Mouse (Mus musculus) Patski (cell line): ENCODE data around the gene Fam13c. TPM values are rescaled to one million over a fixed set of nuclear protein-coding genes. Genes with fewer than 3 reads are reported as not detected.
"Not testable (repeated sequence)": the region's sequence is repeated elsewhere in the genome, so short reads cannot be mapped to it uniquely, and the experiment has no call there.

Experiments
- ATAC-seq: fragments of 100-300 bp; one replicate; pipeline ENCODE4 v1.8.0; 2021
- CTCF ChIA-PET: fragments of 350-600 bp; sonication (Branson Sonifier 250); formaldehyde crosslinking; loops from one replicate; lab custom pipeline; 2022; ENCODE audit warnings: inconsistent platforms; lab: Charles Lee
- POLR2A ChIA-PET: fragments of 350-600 bp; sonication (Branson Sonifier 250); formaldehyde crosslinking; loops from one replicate; lab custom pipeline; 2022; ENCODE audit warnings: antibody characterized with exemption, inconsistent platforms; lab: Charles Lee
- DNase-seq: peaks from one replicate; pipeline ENCODE4 v3.0.0-alpha.2; 2011; ENCODE audit warnings: low read depth, low spot score
- H3K27me3 ChIP-seq: fragments of 371-371 bp; one replicate; pipeline ENCODE4 v1.5.1; 2021
- CTCF ChIP-seq: fragments of 100-300 bp; IDR thresholded peaks from one replicate; pipeline ENCODE4 v1.5.1; 2021
- in situ Hi-C: fragments of 300-500 bp; cut with MboI; formaldehyde crosslinking; loops from 3 replicates; pipeline ENCODE4 v1.11.1; 2018; ENCODE audit warnings: low pct_unique_long_range_greater_than_20kb, mixed read lengths
- polyA plus RNA-seq: library from polyadenylated mRNA; unstranded; gene quantifications from one replicate; pipeline ENCODE4 v1.2.3, GENCODE M21; 2021

Gene Fam13c
- polyA plus RNA-seq, 1 experiment from 2014 or later, result 9.2 TPM

- POLR2A ChIA-PET, result no interaction called here
- TF ChIP-seq CTCF, result no peak
- CTCF ChIA-PET, result no interaction called here
- no peak for ATAC-seq
- no peak for DNase-seq
- H3K27me3 ChIP-seq, result no peaks in the 10 kb centered on the region
- in situ Hi-C loops, result no loop called here
These were observed 10.9 kb upstream of the Fam13c start for GRCm38 (mm10) chr10:70429341-70429740.

- ATAC-seq (no peak), DNase-seq (no peak)
- CTCF ChIA-PET, result no interaction called here
- POLR2A ChIA-PET, result no interaction called here
- TF ChIP-seq CTCF, result no peak
- H3K27me3 ChIP-seq, result no peaks in the 10 kb centered on the region
- in situ Hi-C loops, result no loop called here
These were observed 6.9 kb upstream of the Fam13c start for GRCm38 (mm10) chr10:70433334-70433733.

GRCm38 (mm10) chr10:70433736-70434135, 6.5 kb upstream of the Fam13c start:
- DNase-seq, CTCF ChIA-PET, in situ Hi-C loops, POLR2A ChIA-PET, H3K27me3 ChIP-seq, ATAC-seq: not testable (repeated sequence)

- no peak for TF ChIP-seq CTCF
- H3K27me3 ChIP-seq, result no peaks in the 10 kb centered on the region
- in situ Hi-C loops, result no loop called here
- ChIA-PET CTCF (interaction anchor here (1.0 kb wide), 1 partner anchor 9 kb away, joined by 3 read pairs; no protein-coding TSS in a partner anchor), POLR2A (no interaction called here)
- DNase-seq, result no peak
- no peak for ATAC-seq
These were observed 3.6 kb upstream of the Fam13c start for GRCm38 (mm10) chr10:70436656-70437055.

GRCm38 (mm10) chr10:70437289-70437688, 3.0 kb upstream of the Fam13c start:
- TF ChIP-seq CTCF, result no peak
- H3K27me3 ChIP-seq, result no peaks in the 10 kb centered on the region
- POLR2A ChIA-PET, result no interaction called here
- DNase-seq (no peak), ATAC-seq (no peak)
- CTCF ChIA-PET, result interaction anchor here (1.0 kb wide), 1 partner anchor 10 kb away, joined by 3 read pairs; no protein-coding TSS in a partner anchor
- in situ Hi-C loops, result no loop called here

- no peak for TF ChIP-seq CTCF
- no peak for DNase-seq
- in situ Hi-C loops, result no loop called here
- ATAC-seq, result peak; percentile 78
- no peaks in the 10 kb centered on the region for H3K27me3 ChIP-seq
- POLR2A ChIA-PET, result interaction anchor here (0.7 kb wide), 1 partner anchor 10 kb away, joined by 4 read pairs; no protein-coding TSS in a partner anchor
- CTCF ChIA-PET, result interaction anchor here (1.0 to 1.5 kb wide), 3 partner anchors 28 to 72 kb away, joined by 3 to 4 read pairs (median 3); no protein-coding TSS in a partner anchor
These were observed 569 bp downstream of the Fam13c start for GRCm38 (mm10) chr10:70440639-70441461.

GRCm38 (mm10) chr10:70442156-70442555, 1.9 kb downstream of the Fam13c start:
- ATAC-seq, result no peak
- TF ChIP-seq CTCF, result no peak
- ChIA-PET POLR2A (no interaction called here), CTCF (interaction anchor here (1.3 to 1.5 kb wide), 2 partner anchors 27 to 33 kb away, joined by 3 read pairs; no protein-coding TSS in a partner anchor)
- in situ Hi-C loops, result no loop called here
- H3K27me3 ChIP-seq, result no peaks in the 10 kb centered on the region
- no peak for DNase-seq

GRCm38 (mm10) chr10:70442623-70443022, 2.3 kb downstream of the Fam13c start:
- no peak for DNase-seq
- POLR2A ChIA-PET, result no interaction called here
- H3K27me3 ChIP-seq, result no peaks in the 10 kb centered on the region
- no peak for TF ChIP-seq CTCF
- ATAC-seq, result no peak
- in situ Hi-C loops, result no loop called here
- CTCF ChIA-PET, result interaction anchor here (1.5 kb wide), 1 partner anchor 26 kb away, joined by 3 read pairs; no protein-coding TSS in a partner anchor

- CTCF ChIA-PET, result interaction anchor here (1.7 kb wide), 1 partner anchor 16 kb away, joined by 5 read pairs; no protein-coding TSS in a partner anchor
- POLR2A ChIA-PET, result no interaction called here
- in situ Hi-C loops, result no loop called here
These were observed 7.5 kb downstream of the Fam13c start for GRCm38 (mm10) chr10:70447787-70448186.

GRCm38 (mm10) chr10:70449206-70449605, 8.9 kb downstream of the Fam13c start:
- TF ChIP-seq CTCF, result no peak
- DNase-seq (no peak), ATAC-seq (no peak)
- in situ Hi-C loops, result no loop called here
- ChIA-PET CTCF (interaction anchor here (1.6 to 1.7 kb wide), 3 partner anchors 9 to 25 kb away, joined by 3 to 5 read pairs (median 5); no protein-coding TSS in a partner anchor), POLR2A (no interaction called here)
- no peaks in the 10 kb centered on the region for H3K27me3 ChIP-seq

More at GRCm38 (mm10) chr10:70447787-70448186, 7.5 kb downstream of the Fam13c start:
- TF ChIP-seq CTCF, result no peak
- no peak for ATAC-seq
- no peaks in the 10 kb centered on the region for H3K27me3 ChIP-seq
- DNase-seq, result no peak

GRCm38 (mm10) chr10:70455886-70456305, 15.6 kb downstream of the Fam13c start:
- POLR2A ChIA-PET, result interaction anchor here (0.6 kb wide), 1 partner anchor 802 kb away, joined by 4 read pairs; no protein-coding TSS in a partner anchor
- in situ Hi-C loops, result no loop called here
- no peak for TF ChIP-seq CTCF
- no peak for ATAC-seq
- CTCF ChIA-PET, result no interaction called here
- no peak for DNase-seq
- no peaks in the 10 kb centered on the region for H3K27me3 ChIP-seq
